Mouse (Mus musculus) T-helper 2 cell (primary cell): ENCODE measurements around the gene Strn4.

Source experiments
- in situ Hi-C: fragments of 300-600 bp; cut with MboI, MseI; formaldehyde crosslinking; loops from one replicate; pipeline ENCODE4 v1.15.1; 2025; ENCODE audit warnings: high pct_unique_total_duplicates

Strn4 gene

DNA sequence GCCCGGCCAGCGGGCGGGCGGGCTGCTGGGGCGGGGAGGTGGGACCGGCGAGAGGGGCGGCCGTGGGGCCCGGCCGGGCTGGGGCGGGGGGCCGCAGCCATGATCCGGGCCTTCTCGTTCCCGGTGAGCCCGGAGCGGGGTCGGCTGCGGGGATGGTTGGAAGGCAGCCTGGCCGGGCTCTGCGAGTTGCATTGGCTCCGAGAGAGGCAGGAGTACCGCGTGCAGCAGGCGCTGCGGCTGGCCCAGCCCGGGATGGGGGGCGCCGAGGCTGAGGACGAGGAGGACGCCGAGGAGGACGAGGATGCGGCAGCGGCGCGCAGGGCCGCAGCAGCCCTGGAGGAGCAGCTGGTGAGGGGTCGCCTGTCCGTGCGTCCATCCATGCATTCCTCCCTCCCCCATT is 59.6 kb downstream of the Strn4 start:
- in situ Hi-C loops = loop anchor here (25.0 kb wide), 1 partner anchor 938 kb away; the partner anchor contains the start of gene Nop53

DNA sequence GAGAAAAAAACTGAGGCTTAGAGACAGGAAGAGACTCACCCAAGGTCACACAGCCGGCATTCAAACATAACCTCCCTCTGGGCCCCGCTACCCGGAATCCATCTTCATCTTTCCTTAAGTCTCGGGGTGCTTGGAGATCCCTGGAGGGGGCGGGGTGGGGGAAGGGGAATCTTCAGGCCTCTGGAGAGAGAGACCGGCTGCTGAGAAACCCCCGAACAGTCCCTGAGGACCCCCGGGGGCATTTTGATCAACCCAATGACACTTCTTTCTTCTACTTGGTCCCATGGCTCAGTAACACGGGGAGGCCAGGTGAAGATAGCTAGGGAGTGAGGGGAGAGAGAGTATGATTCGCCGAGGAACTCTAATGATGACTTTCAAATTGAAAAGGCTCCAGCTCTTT is 60.3 kb downstream of the Strn4 start:
- in situ Hi-C loops = loop anchor here (25.0 kb wide), 1 partner anchor 939 kb away; the partner anchor contains the start of gene Nop53

DNA sequence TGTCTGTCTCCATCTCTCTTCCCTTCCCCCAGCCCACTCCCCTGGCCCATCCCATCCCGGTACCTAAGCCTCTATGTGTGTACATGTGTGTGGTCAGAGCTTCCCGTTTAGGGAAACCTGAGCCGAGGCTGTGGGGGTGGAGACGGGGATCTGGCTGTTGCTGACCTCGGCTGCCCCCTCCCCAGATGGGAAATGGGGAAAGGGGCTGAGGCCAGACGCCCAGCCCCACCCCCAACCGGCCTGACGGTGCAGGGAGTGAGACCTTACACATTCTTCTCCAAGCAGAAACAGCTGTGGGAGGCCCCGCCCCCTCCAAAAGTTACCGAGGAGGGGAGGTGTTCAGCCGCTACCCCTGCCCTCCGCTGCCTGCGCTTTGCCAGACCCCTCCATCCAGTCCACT is 60.9 kb downstream of the Strn4 start:
- in situ Hi-C loops = loop anchor here (25.0 kb wide), 1 partner anchor 939 kb away; the partner anchor contains the start of gene Nop53

DNA sequence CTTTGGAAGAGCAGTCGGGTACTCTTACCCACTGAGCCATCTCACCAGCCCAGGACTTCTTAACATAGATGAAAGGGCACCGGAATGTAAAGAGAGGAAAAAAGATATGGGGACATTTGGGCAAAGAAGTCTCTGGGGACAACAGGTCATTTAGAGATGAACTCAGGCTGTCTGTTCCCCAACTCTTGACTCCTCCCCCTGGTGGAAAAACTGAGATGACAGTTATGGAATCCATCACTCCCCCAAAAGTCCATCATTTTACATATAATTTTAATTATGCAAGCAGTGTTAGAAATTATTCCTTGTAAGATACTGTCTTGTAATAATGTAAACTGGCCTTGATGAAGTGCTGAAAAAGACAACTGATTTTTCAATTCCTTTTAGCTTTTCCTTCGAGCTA is 62.0 kb downstream of the Strn4 start:
- in situ Hi-C loops = loop anchor here (25.0 kb wide), 1 partner anchor 940 kb away; the partner anchor contains the start of gene Nop53

DNA sequence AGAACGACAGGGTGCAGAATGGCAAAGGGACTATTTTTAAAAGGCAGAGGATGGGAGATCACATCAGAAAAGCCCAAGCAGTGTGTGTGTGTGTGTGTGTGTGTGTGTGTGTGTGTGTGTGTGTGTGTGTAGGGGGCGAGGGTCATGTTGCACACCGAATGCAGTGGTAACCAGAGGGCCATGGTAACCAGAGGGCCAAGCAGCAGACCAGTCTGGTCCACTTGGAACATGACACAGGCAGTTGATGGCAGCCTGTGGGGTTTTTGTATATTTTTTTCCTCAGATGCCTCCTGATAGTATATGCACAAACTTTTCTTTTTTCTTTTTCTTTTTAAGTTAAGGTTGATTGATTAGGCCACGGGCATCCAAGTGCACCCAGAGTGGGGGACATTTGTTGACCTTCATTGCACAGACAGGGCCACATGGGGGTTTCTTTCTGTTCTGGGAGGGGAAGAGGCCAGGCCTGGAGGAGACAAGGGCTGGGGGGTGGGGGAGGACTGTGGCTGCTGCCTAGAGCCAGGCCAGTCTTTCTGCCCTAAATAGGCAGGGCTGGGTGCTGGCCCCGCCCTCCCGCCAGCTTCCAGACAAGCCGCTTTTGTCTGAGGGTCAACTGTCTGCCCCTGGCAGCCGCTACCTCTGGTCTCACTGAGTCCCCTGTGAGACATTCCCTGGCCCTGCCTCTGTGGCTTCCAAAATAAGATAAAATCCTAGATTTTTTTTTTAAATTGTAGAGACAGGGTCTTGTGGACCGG is 64.3 kb downstream of the Strn4 start:
- in situ Hi-C loops = loop anchor here (25.0 kb wide), 1 partner anchor 943 kb away; the partner anchor contains the start of gene Nop53

DNA sequence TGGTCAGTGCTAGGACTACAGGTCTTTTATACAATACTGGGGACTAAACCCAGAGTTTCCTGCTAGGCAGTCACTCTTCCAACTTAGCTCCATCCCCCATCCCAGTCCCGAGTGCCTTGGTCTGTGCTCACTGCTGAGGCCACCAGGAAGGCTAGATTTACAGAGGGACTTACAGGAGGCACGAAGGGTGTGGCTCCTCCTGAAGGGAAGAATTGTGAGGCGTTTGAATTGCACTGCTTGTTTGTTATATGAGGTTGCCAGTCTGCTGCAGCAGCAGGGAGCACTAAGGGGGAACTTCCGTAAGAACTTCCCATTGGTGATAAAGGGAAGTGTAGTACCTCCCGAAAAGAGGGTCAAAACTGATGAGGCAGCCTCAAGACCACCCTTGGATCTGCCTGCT is 64.9 kb downstream of the Strn4 start:
- in situ Hi-C loops = loop anchor here (25.0 kb wide), 1 partner anchor 943 kb away; the partner anchor contains the start of gene Nop53

DNA sequence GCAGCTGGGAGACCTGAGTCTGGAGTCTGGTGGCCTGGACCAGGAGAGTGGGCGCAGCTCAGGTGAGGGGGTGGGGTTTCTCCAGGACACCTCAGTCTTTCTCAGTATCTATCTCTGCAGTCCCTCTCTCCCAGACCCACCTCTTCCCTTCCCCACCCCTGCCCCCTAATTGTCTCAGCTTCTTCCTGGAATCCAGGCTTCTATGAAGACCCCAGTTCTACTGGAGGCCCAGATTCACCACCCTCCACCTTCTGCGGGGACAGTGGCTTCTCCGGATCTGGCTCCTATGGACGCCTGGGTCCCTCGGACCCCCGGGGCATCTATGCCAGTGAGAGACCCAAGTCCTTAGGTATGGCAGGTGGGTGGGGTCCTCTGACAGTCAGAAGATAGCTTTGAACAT is 67.5 kb downstream of the Strn4 start:
- in situ Hi-C loops = loop anchor here (25.0 kb wide), 1 partner anchor 946 kb away; the partner anchor contains the start of gene Nop53

DNA sequence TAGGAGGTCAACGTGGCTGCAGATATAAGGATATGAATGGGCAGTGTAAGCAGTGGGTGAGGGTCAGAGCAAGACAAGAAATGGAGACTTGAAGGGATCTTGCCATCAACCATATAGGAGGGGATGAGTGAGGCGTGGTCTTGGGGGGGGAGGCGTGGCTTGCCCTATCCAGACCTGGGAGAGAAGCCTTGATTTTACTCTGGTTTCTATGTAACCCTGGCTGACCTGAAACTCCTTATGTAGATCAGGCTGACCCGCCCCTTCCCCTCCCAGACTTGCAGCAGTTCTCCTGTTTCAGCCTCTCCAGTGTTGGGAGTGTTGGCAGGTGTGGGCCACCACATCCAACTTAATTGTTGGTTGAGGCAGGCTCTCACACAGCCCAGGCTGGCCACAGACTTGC is 68.6 kb downstream of the Strn4 start:
- in situ Hi-C loops = loop anchor here (25.0 kb wide), 1 partner anchor 947 kb away; the partner anchor contains the start of gene Nop53

DNA sequence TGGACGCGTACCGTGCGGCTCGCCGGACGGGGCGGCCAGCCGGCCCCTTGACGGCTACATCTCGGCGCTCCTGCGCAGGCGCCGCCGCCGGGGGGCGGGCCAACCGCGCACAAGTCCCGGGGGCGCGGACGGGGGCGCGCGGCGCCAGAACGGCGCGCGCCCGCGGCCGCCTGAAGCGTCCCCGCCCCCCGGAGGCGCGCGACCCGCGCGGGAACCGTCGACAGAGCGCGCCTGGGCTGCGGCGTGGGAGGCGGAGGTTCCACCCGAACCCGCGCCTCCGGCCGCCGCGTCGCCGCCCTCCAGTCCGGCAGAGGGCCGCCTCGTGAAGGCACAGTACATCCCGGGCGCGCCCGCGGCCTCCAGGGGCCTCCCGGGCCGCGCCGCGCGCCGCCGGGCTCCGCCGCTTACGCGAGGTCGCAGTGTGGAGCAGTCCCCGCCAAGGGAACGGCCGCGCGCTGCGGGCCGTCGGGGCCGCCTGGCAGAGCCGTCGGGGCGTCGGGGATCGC is 69.6 kb downstream of the Strn4 start:
- in situ Hi-C loops = loop anchor here (25.0 kb wide), 1 partner anchor 948 kb away; the partner anchor contains the start of gene Nop53

DNA sequence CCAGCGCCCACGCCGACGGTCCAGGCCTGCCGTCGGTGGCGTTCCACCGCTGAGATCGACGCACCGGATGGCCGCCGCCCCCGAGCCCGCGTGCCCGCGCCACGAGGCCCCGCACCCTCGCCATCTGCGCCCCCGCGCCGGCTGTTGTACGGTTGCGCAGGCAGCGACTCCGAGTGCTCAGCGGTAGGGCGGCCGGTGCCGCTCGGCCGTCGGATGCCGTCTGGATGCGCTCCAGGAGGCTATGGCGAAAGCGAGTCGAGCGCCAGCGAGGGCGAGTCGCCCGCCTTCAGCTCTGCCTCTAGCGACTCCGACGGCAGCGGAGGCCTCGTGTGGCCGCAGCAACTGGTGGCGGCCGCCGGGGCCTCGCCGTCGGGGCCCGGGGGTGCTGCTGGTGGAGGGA is 70.2 kb downstream of the Strn4 start:
- in situ Hi-C loops = loop anchor here (25.0 kb wide), 1 partner anchor 949 kb away; the partner anchor contains the start of gene Nop53
